Mouse (Mus musculus): ENCODE results near the gene Zfp747.

DNA sequence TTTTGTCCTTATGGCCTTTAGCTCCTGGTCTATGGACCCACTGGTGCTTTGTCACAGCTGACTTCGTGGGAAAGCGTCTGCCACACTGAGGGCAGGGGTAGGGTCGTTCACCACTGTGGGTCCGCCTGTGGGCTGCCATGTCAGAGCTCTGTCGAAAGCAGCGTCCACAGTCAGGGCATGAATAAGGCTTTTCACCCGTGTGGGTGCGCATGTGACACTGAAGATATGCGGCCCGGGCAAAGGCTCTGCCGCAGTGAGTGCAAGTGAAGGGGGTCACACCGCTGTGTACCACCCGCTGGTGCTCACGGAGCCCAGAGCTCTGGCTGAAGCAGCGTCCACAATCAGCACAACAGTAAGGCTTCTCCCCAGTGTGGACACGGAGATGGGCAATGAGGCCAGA lies 15.7 kb upstream of the Zfp747 start:
- no peak for TF ChIP-seq POLR2A (IDR thresholded peaks at IDR 0.05; ENCODE audit: low read depth, low read length)
- TF ChIP-seq CTCF (IDR thresholded peaks at IDR 0.05; ENCODE audit: extremely low read depth, insufficient read depth, insufficient read length, insufficient replicate concordance), result no peak
